Mouse (Mus musculus): Measurements from ENCODE around the gene Ankrd44. TPM values are rescaled to one million over a fixed set of nuclear protein-coding genes. Genes with fewer than 3 reads are reported as not detected.

Ankrd44 gene
- polyA plus RNA-seq, 1 experiment = 2.2 TPM

DNA sequence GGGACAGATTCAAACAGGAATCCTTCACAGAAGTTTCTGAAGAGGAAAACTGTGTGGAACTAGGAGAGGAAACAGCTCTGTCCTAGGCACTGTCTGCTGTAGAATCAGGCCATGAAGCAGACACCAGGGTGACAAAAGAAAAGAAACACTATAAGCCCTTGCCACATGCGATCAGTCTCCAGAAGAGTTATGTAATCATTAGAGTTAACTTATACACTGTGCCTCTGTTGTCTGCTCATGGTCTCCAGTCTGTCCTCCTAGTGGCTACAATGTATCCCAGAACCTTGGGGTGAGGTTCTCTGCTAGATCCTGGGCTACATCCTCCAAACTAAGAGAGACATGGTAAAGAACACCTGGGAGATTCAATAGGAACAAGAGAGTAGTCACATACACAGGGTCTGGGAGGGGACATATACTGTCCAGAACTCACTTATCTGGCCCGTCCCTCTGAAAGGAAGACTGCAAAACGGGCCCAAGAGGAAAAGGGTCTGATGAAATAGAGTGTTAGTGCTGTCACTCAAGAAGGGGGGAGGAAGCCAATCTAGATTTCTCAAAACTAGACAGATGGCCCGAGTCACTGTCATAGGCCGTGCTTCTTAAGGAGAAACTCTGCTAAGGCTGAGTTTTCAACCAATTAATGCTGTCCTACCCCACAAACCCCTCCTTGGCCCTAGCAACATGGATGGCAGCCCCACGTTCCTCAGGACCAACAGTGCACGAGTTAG lies 61.1 kb downstream of the Ankrd44 start:
- Histone ChIP-seq H3K79me3 (ENCODE audit: low read depth) (no peaks in the 10 kb centered on the region), H3ac (ENCODE audit: control insufficient read depth, insufficient read length, low read depth) (no peak overlapping the region), H3K27me3 (ENCODE audit: control insufficient read depth, insufficient read depth, insufficient read length) (no peaks in the 10 kb centered on the region), H3K4me3 (ENCODE audit: insufficient read depth, poor library complexity, severe bottlenecking) (no peak overlapping the region), H3K79me2 (ENCODE audit: control insufficient read depth, insufficient read depth) (no peaks in the 10 kb centered on the region), H3K36me3 (ENCODE audit: control insufficient read depth, insufficient read depth) (no peaks in the 10 kb centered on the region)
- TF ChIP-seq FOSL1 (IDR thresholded peaks at IDR 0.05; ENCODE audit: insufficient read depth, low read length, poor library complexity, severe bottlenecking) = no peak
- no peak for TF ChIP-seq USF1 (IDR thresholded peaks at IDR 0.05; ENCODE audit: low read depth)
- no peak for TF ChIP-seq MAX (IDR thresholded peaks at IDR 0.05)
- TF ChIP-seq MYOG (IDR thresholded peaks at IDR 0.05; ENCODE audit: control insufficient read depth, extremely low read depth, insufficient read length) = no peak
- no peak for TF ChIP-seq CEBPB (IDR thresholded peaks at IDR 0.05; ENCODE audit: low read depth)
- TF ChIP-seq MYOD1 (IDR thresholded peaks at IDR 0.05; ENCODE audit: control insufficient read depth, insufficient read length, low read depth) = no peak
- no peak for TF ChIP-seq CTCF (IDR thresholded peaks at IDR 0.05; ENCODE audit: control insufficient read depth, insufficient read depth, insufficient read length)

DNA sequence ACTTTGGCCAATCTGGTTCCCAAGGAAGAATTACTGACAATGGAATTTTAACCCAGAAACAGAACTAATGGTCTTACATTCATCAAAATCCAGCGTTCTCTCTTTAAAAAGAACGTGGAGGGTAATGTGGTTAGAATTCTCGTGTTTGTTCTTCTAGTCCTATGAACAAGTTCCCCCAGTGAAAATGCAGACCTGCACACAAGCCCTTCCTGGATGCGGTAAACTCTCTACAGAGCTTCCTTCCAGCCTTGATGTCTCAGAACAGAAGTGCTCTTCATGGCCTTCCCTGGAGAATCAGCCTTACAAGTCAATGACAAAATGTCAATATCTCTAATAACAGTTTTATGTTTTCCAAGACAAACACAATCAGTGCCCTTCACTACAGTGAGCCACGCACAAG lies 65.8 kb downstream of the Ankrd44 start:
- no peaks in the 10 kb centered on the region for H3K27me3 ChIP-seq (ENCODE audit: control insufficient read depth, insufficient read depth, insufficient read length)
- H3K79me2 ChIP-seq (ENCODE audit: control insufficient read depth, insufficient read depth) = no peaks in the 10 kb centered on the region
- no peak overlapping the region for H3K4me3 ChIP-seq (ENCODE audit: insufficient read depth, poor library complexity, severe bottlenecking)
- TF ChIP-seq MAX (IDR thresholded peaks at IDR 0.05) = no peak
- no peak for TF ChIP-seq FOSL1 (IDR thresholded peaks at IDR 0.05; ENCODE audit: insufficient read depth, low read length, poor library complexity, severe bottlenecking)
- no peak for TF ChIP-seq MYOG (IDR thresholded peaks at IDR 0.05; ENCODE audit: control insufficient read depth, extremely low read depth, insufficient read length)
- no peak for TF ChIP-seq CTCF (IDR thresholded peaks at IDR 0.05; ENCODE audit: control insufficient read depth, insufficient read depth, insufficient read length)
- no peak for TF ChIP-seq CEBPB (IDR thresholded peaks at IDR 0.05; ENCODE audit: low read depth)
- no peak for TF ChIP-seq USF1 (IDR thresholded peaks at IDR 0.05; ENCODE audit: low read depth)
- no peaks in the 10 kb centered on the region for H3K36me3 ChIP-seq (ENCODE audit: control insufficient read depth, insufficient read depth)
- H3ac ChIP-seq (ENCODE audit: control insufficient read depth, insufficient read length, low read depth) = no peak overlapping the region
- no peaks in the 10 kb centered on the region for H3K79me3 ChIP-seq (ENCODE audit: low read depth)

DNA sequence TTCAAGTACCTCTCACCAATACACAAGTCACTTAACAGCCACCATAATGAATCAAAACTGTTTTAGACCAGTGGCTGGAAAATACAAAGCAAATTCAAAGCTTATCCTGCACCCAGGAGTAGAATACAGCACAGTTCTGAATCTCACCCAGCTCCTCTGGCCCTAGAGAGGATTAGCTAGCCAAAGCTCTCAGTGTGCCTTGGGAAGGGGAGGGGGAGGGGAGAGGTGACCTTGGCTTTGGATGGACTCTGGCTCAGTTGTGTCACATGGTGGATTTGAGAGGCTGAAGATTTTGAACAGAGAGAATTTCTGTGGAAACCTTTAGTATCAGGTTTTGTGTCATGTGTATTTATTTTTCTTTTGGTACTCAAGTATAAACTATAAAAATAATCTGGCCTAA lies 66.3 kb downstream of the Ankrd44 start:
- no peak overlapping the region for H3K4me3 ChIP-seq (ENCODE audit: insufficient read depth, poor library complexity, severe bottlenecking)
- no peaks in the 10 kb centered on the region for H3K27me3 ChIP-seq (ENCODE audit: control insufficient read depth, insufficient read depth, insufficient read length)
- H3ac ChIP-seq (ENCODE audit: control insufficient read depth, insufficient read length, low read depth) = no peak overlapping the region
- no peak for TF ChIP-seq MAX (IDR thresholded peaks at IDR 0.05)
- TF ChIP-seq FOSL1 (IDR thresholded peaks at IDR 0.05; ENCODE audit: insufficient read depth, low read length, poor library complexity, severe bottlenecking) = no peak
- TF ChIP-seq CTCF (IDR thresholded peaks at IDR 0.05; ENCODE audit: control insufficient read depth, insufficient read depth, insufficient read length) = no peak
- no peak for TF ChIP-seq CEBPB (IDR thresholded peaks at IDR 0.05; ENCODE audit: low read depth)
- TF ChIP-seq USF1 (IDR thresholded peaks at IDR 0.05; ENCODE audit: low read depth) = no peak
- TF ChIP-seq MYOD1 (IDR thresholded peaks at IDR 0.05; ENCODE audit: control insufficient read depth, insufficient read length, low read depth) = no peak
- no peak for TF ChIP-seq MYOG (IDR thresholded peaks at IDR 0.05; ENCODE audit: control insufficient read depth, extremely low read depth, insufficient read length)
- H3K79me2 ChIP-seq (ENCODE audit: control insufficient read depth, insufficient read depth) = no peaks in the 10 kb centered on the region
- H3K36me3 ChIP-seq (ENCODE audit: control insufficient read depth, insufficient read depth) = no peaks in the 10 kb centered on the region
- H3K79me3 ChIP-seq (ENCODE audit: low read depth) = no peaks in the 10 kb centered on the region

GRCm38 (mm10) chr1:54858898-54859297 lies 67.3 kb downstream of the Ankrd44 start:
- no peaks in the 10 kb centered on the region for H3K79me2 ChIP-seq (ENCODE audit: control insufficient read depth, insufficient read depth)
- H3K4me3 ChIP-seq (ENCODE audit: insufficient read depth, poor library complexity, severe bottlenecking) = no peak overlapping the region
- no peak overlapping the region for H3ac ChIP-seq (ENCODE audit: control insufficient read depth, insufficient read length, low read depth)
- TF ChIP-seq FOSL1 (IDR thresholded peaks at IDR 0.05; ENCODE audit: insufficient read depth, low read length, poor library complexity, severe bottlenecking) (no peak), MAX (IDR thresholded peaks at IDR 0.05) (no peak), CTCF (IDR thresholded peaks at IDR 0.05; ENCODE audit: control insufficient read depth, insufficient read depth, insufficient read length) (no peak), MYOG (IDR thresholded peaks at IDR 0.05; ENCODE audit: control insufficient read depth, extremely low read depth, insufficient read length) (no peak), CEBPB (IDR thresholded peaks at IDR 0.05; ENCODE audit: low read depth) (no peak), USF1 (IDR thresholded peaks at IDR 0.05; ENCODE audit: low read depth) (no peak), MYOD1 (IDR thresholded peaks at IDR 0.05; ENCODE audit: control insufficient read depth, insufficient read length, low read depth) (no peak)
- H3K36me3 ChIP-seq (ENCODE audit: control insufficient read depth, insufficient read depth) = no peaks in the 10 kb centered on the region
- H3K79me3 ChIP-seq (ENCODE audit: low read depth) = no peaks in the 10 kb centered on the region
- no peaks in the 10 kb centered on the region for H3K27me3 ChIP-seq (ENCODE audit: control insufficient read depth, insufficient read depth, insufficient read length)

DNA sequence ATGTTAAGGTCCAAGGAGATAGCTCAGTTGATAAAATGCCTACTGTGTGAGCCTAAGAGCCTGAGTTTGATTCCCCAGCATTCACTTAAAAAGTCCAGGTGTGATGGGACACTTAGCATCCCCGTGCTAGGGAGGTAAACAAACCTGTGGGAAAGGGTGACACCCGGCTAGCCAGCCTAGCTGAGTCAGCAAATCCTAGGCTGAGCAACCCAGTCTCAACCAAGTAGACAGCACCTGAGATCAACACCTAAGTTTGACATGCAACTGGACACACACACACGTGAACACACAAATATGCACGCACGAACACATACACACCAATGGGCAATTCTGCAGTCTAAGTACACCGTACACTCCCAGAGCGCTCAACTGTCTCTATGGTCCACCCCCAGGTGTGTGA lies 69.7 kb downstream of the Ankrd44 start:
- Histone ChIP-seq H3K4me3 (ENCODE audit: insufficient read depth, poor library complexity, severe bottlenecking) (no peak overlapping the region), H3K79me3 (ENCODE audit: low read depth) (no peaks in the 10 kb centered on the region), H3ac (ENCODE audit: control insufficient read depth, insufficient read length, low read depth) (no peak overlapping the region), H3K27me3 (ENCODE audit: control insufficient read depth, insufficient read depth, insufficient read length) (no peaks in the 10 kb centered on the region), H3K79me2 (ENCODE audit: control insufficient read depth, insufficient read depth) (no peaks in the 10 kb centered on the region), H3K36me3 (ENCODE audit: control insufficient read depth, insufficient read depth) (no peaks in the 10 kb centered on the region)
- no peak for TF ChIP-seq MAX (IDR thresholded peaks at IDR 0.05)
- no peak for TF ChIP-seq MYOG (IDR thresholded peaks at IDR 0.05; ENCODE audit: control insufficient read depth, extremely low read depth, insufficient read length)
- no peak for TF ChIP-seq CTCF (IDR thresholded peaks at IDR 0.05; ENCODE audit: control insufficient read depth, insufficient read depth, insufficient read length)
- no peak for TF ChIP-seq FOSL1 (IDR thresholded peaks at IDR 0.05; ENCODE audit: insufficient read depth, low read length, poor library complexity, severe bottlenecking)
- TF ChIP-seq MYOD1 (IDR thresholded peaks at IDR 0.05; ENCODE audit: control insufficient read depth, insufficient read length, low read depth) = no peak
- no peak for TF ChIP-seq USF1 (IDR thresholded peaks at IDR 0.05; ENCODE audit: low read depth)
- no peak for TF ChIP-seq CEBPB (IDR thresholded peaks at IDR 0.05; ENCODE audit: low read depth)
